Mouse (Mus musculus): Measurements from ENCODE around the gene Mtus2. TPM values are rescaled to one million over a fixed set of nuclear protein-coding genes. Genes with fewer than 3 reads are reported as not detected.

The Mtus2 gene
- polyA plus RNA-seq, 1 experiment from 2014 or later = 27.7 TPM

DNA sequence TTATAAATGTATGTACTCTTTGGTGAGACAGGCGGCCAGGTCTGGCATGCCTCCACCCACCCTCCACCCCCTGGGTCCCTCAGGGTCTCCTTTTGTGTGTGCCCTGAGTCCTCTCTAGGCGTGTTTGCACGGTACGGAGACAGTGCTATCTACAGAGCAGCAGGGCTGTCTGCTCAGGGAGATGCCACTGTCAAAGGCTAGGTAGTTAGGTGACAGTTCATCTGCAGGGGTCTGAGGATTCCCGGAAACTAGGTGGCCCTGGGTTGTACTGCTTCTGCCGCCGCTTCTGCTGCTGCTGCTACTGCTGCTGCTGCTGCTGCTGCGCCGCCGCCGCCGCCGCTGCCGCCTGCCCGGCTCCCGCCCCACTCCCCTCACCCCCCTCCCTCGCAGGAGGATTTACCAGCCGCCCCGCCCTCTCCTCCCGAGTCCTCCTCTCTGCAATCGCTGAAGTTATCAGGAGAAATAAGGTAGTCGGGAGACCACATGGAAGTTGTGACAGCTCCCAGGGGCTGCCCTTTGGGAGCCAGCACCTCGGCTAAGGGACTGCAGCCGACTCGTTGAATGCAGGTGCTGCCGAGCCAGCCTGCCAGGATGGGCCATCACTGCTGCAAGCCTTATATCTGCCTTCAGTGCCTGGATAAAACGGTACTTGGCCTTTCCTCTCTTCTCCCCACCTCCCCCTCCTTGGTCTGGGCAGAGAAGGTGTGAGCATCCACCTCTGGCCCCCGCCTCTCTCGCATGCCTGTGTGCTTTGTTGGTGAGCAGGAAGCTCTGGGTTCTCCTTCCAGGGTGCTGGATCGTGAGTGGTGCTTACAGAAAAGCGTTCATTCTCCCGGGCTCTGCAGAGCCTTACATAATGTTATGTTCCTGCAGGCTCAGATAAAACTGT is 307.9 kb downstream of the Mtus2 start:
- H3K9me3 ChIP-seq (ENCODE audit: control insufficient read depth, low read length) = no peaks in the 10 kb centered on the region
- DNase-seq (ENCODE audit: low spot score) (peak; percentile 79), ATAC-seq (replicated peaks; ENCODE audit: low FRiP score, low TSS enrichment, low read depth) (peak; percentile 70)
- 1% methylated on average over 31 of the region's 32 CpGs for WGBS
- peak overlapping the region; percentile 22 for H3K9ac ChIP-seq (ENCODE audit: low read length)
- peak overlapping the region; percentile 70 for H3K4me2 ChIP-seq (ENCODE audit: low read length)
- H3K4me1 ChIP-seq (replicated peaks; ENCODE audit: control insufficient read depth, insufficient read depth, low read length) = no peaks in the 10 kb centered on the region
- H3K4me3 ChIP-seq (ENCODE audit: low read depth, low read length) = peak overlapping the region; percentile 63
- H3K27me3 ChIP-seq (replicated peaks; ENCODE audit: control insufficient read depth, insufficient read depth, low read length) = no peaks in the 10 kb centered on the region
- H3K36me3 ChIP-seq (ENCODE audit: control insufficient read depth, insufficient read depth, low read length) = no peaks in the 10 kb centered on the region
- peak overlapping the region; percentile 57; the same call in 1 of the 2 replicates for H3K27ac ChIP-seq (ENCODE audit: low read depth)

DNA sequence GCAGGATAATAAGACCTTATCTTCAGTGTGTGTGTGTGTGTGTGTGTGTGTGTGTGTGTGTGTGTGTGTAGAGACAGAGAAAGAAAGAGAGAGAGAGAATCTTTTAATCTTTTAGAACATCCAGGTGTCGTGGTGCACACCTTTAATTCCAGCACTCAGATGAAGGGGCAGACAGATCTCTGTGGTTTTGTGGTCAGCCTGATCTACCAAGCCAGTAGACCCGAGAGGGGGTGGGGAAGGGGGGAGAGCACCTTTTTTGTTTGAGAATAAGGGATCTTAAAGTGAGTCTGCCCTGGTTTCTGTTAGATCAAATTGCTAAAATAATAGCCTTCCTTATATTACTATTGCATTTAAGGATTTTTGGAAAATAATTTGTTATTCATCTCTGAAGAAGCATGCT is 309.7 kb downstream of the Mtus2 start:
- Histone ChIP-seq H3K36me3 (ENCODE audit: control insufficient read depth, insufficient read depth, low read length) (no peaks in the 10 kb centered on the region), H3K4me1 (replicated peaks; ENCODE audit: control insufficient read depth, insufficient read depth, low read length) (no peaks in the 10 kb centered on the region), H3K27me3 (replicated peaks; ENCODE audit: control insufficient read depth, insufficient read depth, low read length) (no peaks in the 10 kb centered on the region), H3K9ac (ENCODE audit: low read length) (no peak overlapping the region), H3K4me3 (ENCODE audit: low read depth, low read length) (0 out of 2 replicates have a peak overlapping the region, but pooled peaks have one; percentile 63), H3K4me2 (ENCODE audit: low read length) (peak overlapping the region; percentile 70; the same call in 1 of the 2 replicates), H3K9me3 (ENCODE audit: control insufficient read depth, low read length) (no peaks in the 10 kb centered on the region), H3K27ac (ENCODE audit: low read depth) (no peak overlapping the region)
- ATAC-seq (replicated peaks; ENCODE audit: low FRiP score, low TSS enrichment, low read depth) (no peak), DNase-seq (ENCODE audit: low spot score) (no peak)
- 59% methylated on average over 2 of the region's 2 CpGs for WGBS

DNA sequence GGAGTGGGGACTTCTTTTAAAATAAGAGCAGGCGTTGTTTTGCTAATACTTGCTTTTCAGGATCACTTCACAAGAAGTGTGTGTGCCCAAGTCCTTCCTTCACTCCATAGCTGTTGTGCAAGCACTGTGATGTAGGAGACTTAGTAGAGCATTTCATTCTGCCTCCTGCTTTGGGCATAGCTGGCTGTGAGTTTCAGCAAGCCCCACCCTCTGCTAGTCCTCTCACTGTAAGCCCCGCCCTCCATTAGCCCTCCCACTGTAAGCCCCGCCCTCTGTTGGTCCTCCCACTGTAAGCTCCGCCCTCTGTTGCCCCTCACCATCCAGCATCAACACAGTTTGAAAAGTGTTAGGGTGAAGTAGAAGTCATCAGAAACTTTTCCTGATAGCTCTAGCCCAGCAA is 310.3 kb downstream of the Mtus2 start:
- Histone ChIP-seq H3K27ac (ENCODE audit: low read depth) (no peak overlapping the region), H3K9ac (ENCODE audit: low read length) (no peak overlapping the region), H3K36me3 (ENCODE audit: control insufficient read depth, insufficient read depth, low read length) (no peaks in the 10 kb centered on the region), H3K4me1 (replicated peaks; ENCODE audit: control insufficient read depth, insufficient read depth, low read length) (no peaks in the 10 kb centered on the region), H3K9me3 (ENCODE audit: control insufficient read depth, low read length) (no peaks in the 10 kb centered on the region), H3K27me3 (replicated peaks; ENCODE audit: control insufficient read depth, insufficient read depth, low read length) (no peaks in the 10 kb centered on the region), H3K4me3 (ENCODE audit: low read depth, low read length) (no peak overlapping the region), H3K4me2 (ENCODE audit: low read length) (no peak overlapping the region)
- ATAC-seq (replicated peaks; ENCODE audit: low FRiP score, low TSS enrichment, low read depth) (no peak), DNase-seq (ENCODE audit: low spot score) (no peak)
- 60% methylated on average over 4 of the region's 4 CpGs for WGBS

DNA sequence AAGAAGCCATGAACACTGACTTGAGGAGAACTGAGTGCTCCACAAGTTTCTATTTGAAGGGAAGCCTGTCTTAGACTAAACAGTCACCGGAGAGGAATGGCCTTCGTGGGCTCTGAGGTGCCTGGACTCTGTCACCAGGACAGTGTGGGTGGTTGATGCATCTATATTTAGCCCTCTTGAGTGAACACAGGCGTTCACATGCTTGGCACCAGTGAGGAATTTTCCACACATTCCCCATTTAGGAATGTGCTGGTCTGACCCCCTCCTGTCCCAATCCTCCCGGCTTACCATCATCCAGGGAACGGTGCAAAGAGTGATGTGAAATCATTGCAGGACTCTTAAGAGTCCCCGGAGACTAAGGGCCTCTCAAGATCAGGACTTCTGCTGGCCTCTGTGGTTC is 314.9 kb downstream of the Mtus2 start:
- DNase-seq (ENCODE audit: low spot score) (peak; percentile 55), ATAC-seq (replicated peaks; ENCODE audit: low FRiP score, low TSS enrichment, low read depth) (peak; percentile 87)
- Histone ChIP-seq H3K9me3 (ENCODE audit: control insufficient read depth, low read length) (no peaks in the 10 kb centered on the region), H3K4me3 (ENCODE audit: low read depth, low read length) (no peak overlapping the region), H3K36me3 (ENCODE audit: control insufficient read depth, insufficient read depth, low read length) (no peaks in the 10 kb centered on the region), H3K9ac (ENCODE audit: low read length) (no peak overlapping the region), H3K4me2 (ENCODE audit: low read length) (no peak overlapping the region), H3K27me3 (replicated peaks; ENCODE audit: control insufficient read depth, insufficient read depth, low read length) (no peaks in the 10 kb centered on the region), H3K4me1 (replicated peaks; ENCODE audit: control insufficient read depth, insufficient read depth, low read length) (no peaks in the 10 kb centered on the region), H3K27ac (ENCODE audit: low read depth) (peak overlapping the region; percentile 64)
- WGBS = 39% methylated on average over 6 of the region's 6 CpGs

DNA sequence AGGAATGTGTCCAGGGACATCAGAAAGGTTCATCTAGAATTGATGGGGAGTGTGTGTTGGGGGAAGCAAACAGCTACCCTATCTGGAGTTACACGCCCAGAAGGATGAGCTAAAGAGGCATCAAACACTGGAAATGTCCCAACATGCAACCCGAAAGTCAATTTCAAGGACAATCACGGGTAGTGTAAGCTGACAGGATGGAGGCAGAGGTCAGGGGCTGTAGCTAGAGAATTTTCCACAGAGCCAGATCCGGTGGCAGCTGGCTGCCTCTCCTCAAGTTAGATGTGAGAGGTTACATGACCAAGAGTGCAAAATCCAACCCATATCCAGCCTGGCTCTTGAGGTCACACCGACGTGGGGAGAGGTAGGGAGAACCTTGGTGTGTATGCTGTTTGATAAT is 315.7 kb downstream of the Mtus2 start:
- H3K27ac ChIP-seq (ENCODE audit: low read depth) = peak overlapping the region; percentile 64
- H3K27me3 ChIP-seq (replicated peaks; ENCODE audit: control insufficient read depth, insufficient read depth, low read length) = no peaks in the 10 kb centered on the region
- no peak overlapping the region for H3K9ac ChIP-seq (ENCODE audit: low read length)
- ATAC-seq (replicated peaks; ENCODE audit: low FRiP score, low TSS enrichment, low read depth) = no peak
- H3K4me3 ChIP-seq (ENCODE audit: low read depth, low read length) = no peak overlapping the region
- H3K4me1 ChIP-seq (replicated peaks; ENCODE audit: control insufficient read depth, insufficient read depth, low read length) = no peaks in the 10 kb centered on the region
- H3K4me2 ChIP-seq (ENCODE audit: low read length) = no peak overlapping the region
- no peaks in the 10 kb centered on the region for H3K9me3 ChIP-seq (ENCODE audit: control insufficient read depth, low read length)
- no peak for DNase-seq (ENCODE audit: low spot score)
- no peaks in the 10 kb centered on the region for H3K36me3 ChIP-seq (ENCODE audit: control insufficient read depth, insufficient read depth, low read length)
- WGBS = 79% methylated on average over 6 of the region's 6 CpGs

DNA sequence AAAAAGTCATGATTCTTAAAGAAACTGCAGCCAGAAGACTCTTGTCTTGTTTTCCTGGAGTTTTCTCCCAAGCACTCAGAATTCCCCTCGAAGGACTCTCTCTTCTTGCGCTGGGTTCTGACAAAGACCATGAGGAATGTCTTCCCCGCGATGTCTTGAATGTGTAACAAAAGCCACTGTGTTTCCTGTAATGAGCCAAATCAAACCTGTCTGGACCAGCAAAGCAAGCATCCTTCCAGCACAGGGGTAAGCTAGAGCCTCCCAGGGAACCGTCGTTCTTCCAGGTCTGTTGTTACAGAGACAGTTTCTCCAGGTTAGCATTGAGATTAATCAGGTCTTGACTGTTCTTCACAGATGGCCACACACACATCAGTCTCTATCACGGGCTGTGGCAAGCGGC is 321.1 kb downstream of the Mtus2 start:
- Histone ChIP-seq H3K36me3 (ENCODE audit: control insufficient read depth, insufficient read depth, low read length) (no peaks in the 10 kb centered on the region; the same call in 1 of the 2 replicates), H3K4me2 (ENCODE audit: low read length) (no peak overlapping the region), H3K9ac (ENCODE audit: low read length) (no peak overlapping the region), H3K27ac (ENCODE audit: low read depth) (no peak overlapping the region), H3K4me3 (ENCODE audit: low read depth, low read length) (no peak overlapping the region), H3K27me3 (replicated peaks; ENCODE audit: control insufficient read depth, insufficient read depth, low read length) (no peaks in the 10 kb centered on the region), H3K9me3 (ENCODE audit: control insufficient read depth, low read length) (no peaks in the 10 kb centered on the region), H3K4me1 (replicated peaks; ENCODE audit: control insufficient read depth, insufficient read depth, low read length) (no peaks in the 10 kb centered on the region)
- ATAC-seq (replicated peaks; ENCODE audit: low FRiP score, low TSS enrichment, low read depth) (peak; percentile 25; the same call in 1 of the 2 replicates), DNase-seq (ENCODE audit: low spot score) (no peak)
- WGBS = 67% methylated on average over 8 of the region's 8 CpGs

DNA sequence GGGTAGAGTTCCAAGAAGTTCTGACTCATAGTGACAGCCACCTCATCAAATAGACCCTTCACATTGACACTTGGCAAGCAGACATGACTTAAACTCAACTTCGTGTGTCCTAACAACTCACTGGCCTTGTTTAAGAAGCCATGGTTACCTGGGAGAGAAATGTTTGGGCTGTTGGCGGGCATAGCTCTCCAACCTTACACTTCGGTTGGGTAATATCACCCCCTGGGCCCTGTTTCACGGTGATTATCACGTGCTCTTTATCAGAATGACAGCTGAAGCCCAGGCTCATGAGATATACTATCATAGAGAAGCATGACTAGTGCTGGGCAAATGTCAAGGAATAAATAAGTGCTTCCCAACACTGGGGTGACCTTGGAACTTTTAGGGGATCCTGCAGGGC is 323.2 kb downstream of the Mtus2 start:
- 77% methylated on average over 5 of the region's 5 CpGs for WGBS
- ATAC-seq (replicated peaks; ENCODE audit: low FRiP score, low TSS enrichment, low read depth) = no peak

DNA sequence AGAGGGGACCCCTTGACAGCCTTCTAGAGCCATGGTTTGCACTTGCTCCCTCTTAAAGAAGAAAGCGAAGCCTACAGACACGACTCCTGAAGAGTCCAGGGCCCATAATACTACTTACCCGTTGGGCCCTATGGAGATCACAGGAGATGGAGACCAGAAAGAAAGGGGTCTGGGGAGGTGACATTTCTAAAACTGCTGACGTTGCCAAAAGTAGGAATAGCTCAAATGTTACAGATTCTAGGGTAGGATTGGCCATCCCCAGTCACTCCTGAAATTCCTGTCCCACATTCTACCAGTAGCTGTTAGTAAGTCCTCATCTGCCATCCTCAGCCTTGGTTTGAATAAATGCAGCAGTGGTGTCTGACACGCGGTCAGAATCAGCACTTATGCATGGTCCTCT is 325.0 kb downstream of the Mtus2 start:
- H3K4me1 ChIP-seq (replicated peaks; ENCODE audit: control insufficient read depth, insufficient read depth, low read length) = no peaks in the 10 kb centered on the region
- no peak overlapping the region for H3K27ac ChIP-seq (ENCODE audit: low read depth)
- no peak overlapping the region for H3K4me2 ChIP-seq (ENCODE audit: low read length)
- no peak overlapping the region for H3K4me3 ChIP-seq (ENCODE audit: low read depth, low read length)
- no peaks in the 10 kb centered on the region for H3K9me3 ChIP-seq (ENCODE audit: control insufficient read depth, low read length)
- no peaks in the 10 kb centered on the region for H3K27me3 ChIP-seq (replicated peaks; ENCODE audit: control insufficient read depth, insufficient read depth, low read length)
- 87% methylated on average over 6 of the region's 6 CpGs for WGBS
- no peaks in the 10 kb centered on the region; the same call in 1 of the 2 replicates for H3K36me3 ChIP-seq (ENCODE audit: control insufficient read depth, insufficient read depth, low read length)
- ATAC-seq (replicated peaks; ENCODE audit: low FRiP score, low TSS enrichment, low read depth) (no peak), DNase-seq (ENCODE audit: low spot score) (no peak)
- H3K9ac ChIP-seq (ENCODE audit: low read length) = no peak overlapping the region

More for the DNA sequence above, 323.2 kb downstream of the Mtus2 start:
- no peak for DNase-seq (ENCODE audit: low spot score)
- no peaks in the 10 kb centered on the region for H3K27me3 ChIP-seq (replicated peaks; ENCODE audit: control insufficient read depth, insufficient read depth, low read length)
- H3K36me3 ChIP-seq (ENCODE audit: control insufficient read depth, insufficient read depth, low read length) = no peaks in the 10 kb centered on the region; the same call in 1 of the 2 replicates
- H3K9ac ChIP-seq (ENCODE audit: low read length) = no peak overlapping the region
- H3K4me3 ChIP-seq (ENCODE audit: low read depth, low read length) = no peak overlapping the region
- H3K9me3 ChIP-seq (ENCODE audit: control insufficient read depth, low read length) = no peaks in the 10 kb centered on the region
- H3K4me1 ChIP-seq (replicated peaks; ENCODE audit: control insufficient read depth, insufficient read depth, low read length) = no peaks in the 10 kb centered on the region
- no peak overlapping the region for H3K27ac ChIP-seq (ENCODE audit: low read depth)
- H3K4me2 ChIP-seq (ENCODE audit: low read length) = no peak overlapping the region

DNA sequence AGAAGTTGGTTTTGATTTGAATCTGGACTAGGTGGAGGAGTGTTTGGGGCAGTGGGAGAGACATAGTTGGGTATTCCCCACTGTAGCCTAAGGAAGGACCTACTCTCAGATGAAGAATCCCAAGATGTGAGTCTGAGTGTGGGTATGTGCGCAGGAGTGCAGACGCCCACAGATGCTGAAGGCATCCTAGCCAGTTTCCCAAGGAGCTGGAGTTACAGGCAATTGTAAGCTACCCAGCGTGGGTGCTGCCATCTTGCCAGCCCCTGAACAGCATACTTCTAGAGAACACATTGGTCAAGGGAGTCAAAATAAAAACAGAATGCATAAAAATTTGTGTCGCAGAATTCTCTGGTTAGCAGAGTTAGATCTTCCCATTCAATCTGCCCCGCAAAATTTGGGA is 325.5 kb downstream of the Mtus2 start:
- Histone ChIP-seq H3K27ac (ENCODE audit: low read depth) (no peak overlapping the region), H3K4me2 (ENCODE audit: low read length) (no peak overlapping the region), H3K27me3 (replicated peaks; ENCODE audit: control insufficient read depth, insufficient read depth, low read length) (no peaks in the 10 kb centered on the region), H3K36me3 (ENCODE audit: control insufficient read depth, insufficient read depth, low read length) (no peaks in the 10 kb centered on the region; the same call in 1 of the 2 replicates), H3K4me3 (ENCODE audit: low read depth, low read length) (no peak overlapping the region), H3K4me1 (replicated peaks; ENCODE audit: control insufficient read depth, insufficient read depth, low read length) (no peaks in the 10 kb centered on the region), H3K9me3 (ENCODE audit: control insufficient read depth, low read length) (no peaks in the 10 kb centered on the region), H3K9ac (ENCODE audit: low read length) (no peak overlapping the region)
- ATAC-seq (replicated peaks; ENCODE audit: low FRiP score, low TSS enrichment, low read depth) = no peak
- no peak for DNase-seq (ENCODE audit: low spot score)
- 89% methylated on average over 5 of the region's 5 CpGs for WGBS

Data from intestine, embryonic 14.5 days (tissue).